Mouse (Mus musculus) heart, adult 2 months (tissue): ENCODE measurements around the gene Gpr142. TPM values are rescaled to one million over a fixed set of nuclear protein-coding genes. Genes with fewer than 3 reads are reported as not detected.

Experiments
- DNase-seq, 2 experiments: peaks; one replicate each; pipeline ENCODE4 v3.0.0; 2021
- H3K27ac ChIP-seq: fragments of 200-600 bp; 2 replicates; pipeline ENCODE4 v1.8.1; 2022
- H3K27me3 ChIP-seq: fragments of 200-500 bp; 2 replicates; pipeline ENCODE4 v1.6.1; 2012; ENCODE audit warnings: mild to moderate bottlenecking, low read length, inconsistent platforms, mixed read lengths; ENCODE audit not compliant: control insufficient read depth, insufficient read depth
- H3K36me3 ChIP-seq: fragments of 200-500 bp; 2 replicates; pipeline ENCODE4 v1.6.1; 2012; ENCODE audit warnings: low read length, inconsistent platforms; ENCODE audit not compliant: control insufficient read depth, insufficient read depth
- H3K4me1 ChIP-seq: fragments of 200-500 bp; 2 replicates; pipeline ENCODE4 v1.6.1; 2011; ENCODE audit warnings: low read length; ENCODE audit not compliant: control insufficient read depth, insufficient read depth
- H3K4me3 ChIP-seq: fragments of 200-600 bp; 2 replicates; pipeline ENCODE4 v1.8.1; 2022
- H3K79me2 ChIP-seq: fragments of 200-500 bp; replicated peaks from 2 replicates; pipeline ENCODE4 v1.6.1; 2012; ENCODE audit warnings: mild to moderate bottlenecking, inconsistent platforms, low read length, moderate library complexity, mixed read lengths; ENCODE audit not compliant: control insufficient read depth, insufficient read depth
- H3K9ac ChIP-seq: fragments of 200-500 bp; 2 replicates; pipeline ENCODE4 v1.6.1; 2012; ENCODE audit warnings: low read depth, mild to moderate bottlenecking, control low read depth, inconsistent platforms, low read length, mixed read lengths
- CTCF ChIP-seq: fragments of 200-600 bp; IDR thresholded peaks from 2 replicates; pipeline ENCODE4 v1.8.1; 2022; ENCODE audit warnings: antibody characterized with exemption, mild to moderate bottlenecking, moderate library complexity
- EP300 ChIP-seq: fragments of 200-500 bp; IDR thresholded peaks from 2 replicates; pipeline ENCODE4 v1.6.1; 2011; ENCODE audit warnings: low read depth, low read length, control low read depth; ENCODE audit not compliant: insufficient read depth
- POLR2A ChIP-seq: fragments of 200-500 bp; IDR thresholded peaks from 2 replicates; pipeline ENCODE4 v1.6.1; 2011; ENCODE audit warnings: mild to moderate bottlenecking, low read depth, low read length, control low read depth; ENCODE audit not compliant: insufficient read depth
- WGBS: fragments of 180-500 bp; shearing (Covaris S2); methylation state at CpG from one replicate; pipeline ENCODE4 v1.1.7; 2018; 5-methylcytosine and 5-hydroxymethylcytosine counted together
- intact Hi-C: fragments of 180-260 bp; cut with DNase I; formaldehyde crosslinking; loops from one replicate; pipeline ENCODE4 v1.15.1; 2025
- polyA plus RNA-seq: library from polyadenylated mRNA; depleted of rRNA; stranded (reverse); fragments of >200 nt; gene quantifications from 2 replicates; pipeline ENCODE4 v1.2.3, GENCODE M21; 2012
- total RNA-seq, 2 experiments: library from RNA; stranded (reverse); gene quantifications; 2 replicates each; pipeline ENCODE4 v1.2.3; 2021

Gene Gpr142
- total and polyA plus RNA-seq, 3 experiments = not detected

DNA sequence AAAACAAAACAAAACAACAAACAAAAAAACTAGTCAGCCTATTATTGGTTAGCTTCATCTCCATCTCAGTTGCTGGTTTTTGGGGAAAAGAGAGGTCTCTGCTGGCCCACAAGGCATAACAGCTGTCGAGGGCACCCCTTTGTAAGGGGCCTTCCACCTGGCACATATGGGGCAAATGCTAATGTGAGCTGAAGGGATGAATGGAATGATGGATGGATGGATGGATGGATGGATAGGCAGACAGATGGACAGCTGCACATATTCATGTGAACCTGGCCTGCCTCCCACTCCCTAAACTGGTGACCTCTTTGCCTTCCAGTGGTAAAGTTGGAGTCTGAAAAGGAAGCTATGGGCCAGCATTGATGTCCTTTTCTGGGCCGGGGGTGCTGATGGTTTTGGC, 8.3 kb downstream of the Gpr142 start:
- 87% methylated on average over 2 of the region's 2 CpGs for WGBS
- H3K27ac ChIP-seq = no peak overlapping the region

GRCm38 (mm10) chr11:114807686-114808427, 9.1 kb downstream of the Gpr142 start:
- Histone ChIP-seq H3K4me3 (no peak overlapping the region), H3K36me3 (no peaks in the 10 kb centered on the region), H3K79me2 (no peaks in the 10 kb centered on the region), H3K4me1 (no peaks in the 10 kb centered on the region; the same call in 1 of the 2 replicates), H3K9ac (no peak overlapping the region), H3K27me3 (no peaks in the 10 kb centered on the region), H3K27ac (no peak overlapping the region)
- TF ChIP-seq CTCF (no peak), POLR2A (no peak), EP300 (no peak)
- 43% methylated on average over 14 of the region's 14 CpGs for WGBS
- no peak for DNase-seq
- intact Hi-C loops = no loop called here

More for the DNA sequence above, 8.3 kb downstream of the Gpr142 start:
- no peak overlapping the region for H3K9ac ChIP-seq
- no peaks in the 10 kb centered on the region for H3K79me2 ChIP-seq
- no peak for DNase-seq
- intact Hi-C loops = no loop called here
- H3K36me3 ChIP-seq = no peaks in the 10 kb centered on the region
- H3K4me1 ChIP-seq = no peaks in the 10 kb centered on the region
- H3K4me3 ChIP-seq = no peak overlapping the region
- TF ChIP-seq POLR2A (no peak), CTCF (no peak), EP300 (no peak)
- H3K27me3 ChIP-seq = no peaks in the 10 kb centered on the region

GRCm38 (mm10) chr11:114809371-114809770, 10.6 kb downstream of the Gpr142 start:
- no peak for DNase-seq
- no peak overlapping the region for H3K9ac ChIP-seq
- no peaks in the 10 kb centered on the region for H3K79me2 ChIP-seq
- no peaks in the 10 kb centered on the region; the same call in 1 of the 2 replicates for H3K4me1 ChIP-seq
- no peaks in the 10 kb centered on the region for H3K36me3 ChIP-seq
- WGBS = 83% methylated on average over 1 of the region's 1 CpGs
- H3K27me3 ChIP-seq = no peaks in the 10 kb centered on the region
- no peak for TF ChIP-seq EP300
- no peak for TF ChIP-seq POLR2A
- TF ChIP-seq CTCF = peak; percentile 60
- H3K27ac ChIP-seq = no peak overlapping the region
- H3K4me3 ChIP-seq = no peak overlapping the region
- intact Hi-C loops = no loop called here

GRCm38 (mm10) chr11:114810344-114810743, 11.6 kb downstream of the Gpr142 start:
- no peaks in the 10 kb centered on the region for H3K79me2 ChIP-seq
- H3K27ac ChIP-seq = no peak overlapping the region
- H3K27me3 ChIP-seq = no peaks in the 10 kb centered on the region
- 22% methylated on average over 4 of the region's 4 CpGs for WGBS
- TF ChIP-seq POLR2A (no peak), CTCF (no peak), EP300 (no peak)
- DNase-seq = no peak
- H3K4me3 ChIP-seq = no peak overlapping the region
- H3K36me3 ChIP-seq = no peaks in the 10 kb centered on the region
- H3K4me1 ChIP-seq = no peaks in the 10 kb centered on the region; the same call in 1 of the 2 replicates
- intact Hi-C loops = loop anchor here (5.0 to 10.0 kb wide), 2 partner anchors 47 to 234 kb away; partner anchors contain the start of gene Cd300ld3
- H3K9ac ChIP-seq = no peak overlapping the region

DNA sequence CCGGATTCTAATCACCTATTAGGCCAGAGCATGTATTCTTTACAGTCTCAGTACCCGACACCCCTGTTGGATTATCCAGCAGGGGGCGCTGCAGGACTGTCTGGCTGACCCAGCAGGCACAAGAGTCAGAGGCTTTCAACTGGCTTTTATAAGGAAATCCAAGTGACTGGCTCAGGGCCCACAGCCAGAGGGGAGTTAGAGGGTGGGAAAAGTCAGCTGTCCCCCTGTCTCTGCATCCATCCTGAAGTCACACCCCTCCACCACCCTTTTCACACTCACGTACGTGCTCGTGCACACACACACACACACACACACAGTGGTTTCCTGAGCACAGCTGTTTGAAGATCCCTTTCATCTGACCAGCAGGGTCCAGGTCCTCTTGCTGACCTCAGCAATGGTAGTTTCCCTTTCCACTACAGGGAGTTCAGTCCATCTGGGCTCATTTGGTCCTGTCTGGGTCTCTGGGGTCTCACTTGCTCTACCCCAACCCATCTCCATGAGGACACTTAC, 14.1 kb downstream of the Gpr142 start:
- H3K27me3 ChIP-seq = no peaks in the 10 kb centered on the region
- WGBS = 12% methylated on average over 6 of the region's 6 CpGs
- peak; percentile 46; the same call in 1 of the 2 replicates for TF ChIP-seq EP300
- TF ChIP-seq POLR2A = no peak
- peak; percentile 96 for TF ChIP-seq CTCF
- DNase-seq = peak; percentile 86 to 91
- no peaks in the 10 kb centered on the region for H3K36me3 ChIP-seq
- H3K9ac ChIP-seq = no peak overlapping the region
- no peaks in the 10 kb centered on the region; the same call in 1 of the 2 replicates for H3K4me1 ChIP-seq
- no peaks in the 10 kb centered on the region for H3K79me2 ChIP-seq
- no peak overlapping the region for H3K4me3 ChIP-seq
- intact Hi-C loops = loop anchor here (1.0 to 10.0 kb wide), 4 partner anchors 45 to 232 kb away; partner anchors contain the start of gene Cd300ld3
- no peak overlapping the region for H3K27ac ChIP-seq

DNA sequence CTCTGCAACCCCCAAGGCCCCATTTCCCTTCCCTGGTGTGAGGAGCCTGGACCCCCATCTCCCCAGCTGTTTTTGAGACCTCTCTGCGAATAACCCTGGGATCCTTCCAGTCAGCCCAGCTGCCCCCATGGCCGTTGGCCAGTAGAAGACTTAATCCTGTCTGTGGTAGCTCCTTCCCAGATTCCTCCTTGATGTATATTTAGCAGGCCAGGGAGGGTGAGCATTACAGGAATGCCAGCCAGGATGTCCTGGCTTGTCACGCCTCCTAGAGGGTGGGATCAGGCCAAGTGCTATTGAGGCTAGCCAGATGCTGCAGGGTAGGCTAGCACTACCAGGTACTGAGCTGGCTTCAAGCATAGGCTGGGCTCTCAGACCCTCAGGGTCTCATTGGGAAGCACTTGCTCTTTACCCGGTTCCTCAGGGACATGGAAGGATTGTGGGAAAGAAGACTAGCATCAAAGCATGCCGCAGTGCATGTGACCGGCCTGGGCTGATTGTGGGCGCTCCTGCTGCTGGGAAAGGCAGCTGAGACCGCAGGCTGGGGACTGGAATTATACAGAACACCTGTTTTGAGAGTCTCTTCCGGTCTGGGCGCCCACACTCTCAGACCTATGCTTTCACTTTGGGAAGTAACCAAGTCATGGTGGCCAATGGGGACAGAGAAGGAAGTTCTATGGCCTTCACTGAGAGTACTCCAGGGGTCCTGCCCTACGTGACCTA, 16.3 kb downstream of the Gpr142 start:
- intact Hi-C loops = loop anchor here (5.0 to 10.0 kb wide), 2 partner anchors 42 to 230 kb away; partner anchors contain the start of gene Cd300ld3
- WGBS = 67% methylated on average over 11 of the region's 11 CpGs
- H3K27ac ChIP-seq = no peak overlapping the region

More for the DNA sequence above, 16.3 kb downstream of the Gpr142 start:
- Histone ChIP-seq H3K27me3 (no peaks in the 10 kb centered on the region), H3K4me1 (no peaks in the 10 kb centered on the region; the same call in 1 of the 2 replicates), H3K4me3 (no peak overlapping the region), H3K9ac (no peak overlapping the region), H3K79me2 (no peaks in the 10 kb centered on the region), H3K36me3 (no peaks in the 10 kb centered on the region)
- TF ChIP-seq EP300 (no peak), POLR2A (no peak), CTCF (no peak)
- DNase-seq = no peak
